Mouse (Mus musculus) R1 (cell line): ENCODE results near the gene Klhl26.
A peak's percentile ranks its signal among the peaks of the same experiment; 100 is the strongest.

ENCODE experiments used
- DNase-seq: peaks from one replicate; pipeline ENCODE4 v3.0.0-alpha.2; 2018; ENCODE audit warnings: low read depth, low spot score

Klhl26 gene

DNA sequence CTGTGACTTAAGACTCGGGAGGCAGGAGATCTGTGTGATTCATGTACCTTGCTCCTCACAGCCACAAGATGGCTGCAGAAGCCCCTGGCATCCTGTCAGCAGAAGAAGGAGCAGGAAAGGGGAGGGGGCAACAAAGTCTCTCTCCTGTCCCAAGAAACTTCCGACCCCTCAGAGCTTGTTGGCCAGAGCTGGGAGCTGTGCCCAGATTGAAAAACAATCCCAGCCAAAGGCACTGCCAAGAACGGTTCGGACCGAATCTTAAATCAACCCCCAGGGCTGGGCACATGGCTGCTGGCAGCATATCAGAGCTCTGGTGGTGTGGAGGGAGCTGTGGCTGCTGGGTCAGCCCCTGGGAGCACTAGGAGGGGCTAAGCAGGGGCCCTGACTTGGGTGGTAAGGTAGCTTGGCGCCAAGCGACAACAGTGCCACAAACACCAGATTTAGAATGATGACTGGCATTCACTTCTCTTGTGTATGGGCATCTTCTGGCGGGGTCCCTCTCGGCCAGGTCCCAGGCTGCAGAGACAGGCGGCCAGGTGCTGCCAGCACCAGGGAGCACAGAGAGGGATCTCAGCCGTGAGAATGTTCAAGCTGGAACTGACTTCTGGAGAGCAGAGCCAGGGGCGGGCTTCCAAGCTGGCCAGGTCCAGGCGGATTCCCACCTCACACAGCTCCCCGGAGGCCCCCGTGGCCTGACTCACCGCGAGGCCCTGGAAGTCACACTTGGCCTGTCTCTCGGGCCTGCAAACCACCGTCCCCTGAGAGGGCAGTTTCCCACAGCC is 28.9 kb downstream of the Klhl26 start:
- DNase-seq: no peak

DNA sequence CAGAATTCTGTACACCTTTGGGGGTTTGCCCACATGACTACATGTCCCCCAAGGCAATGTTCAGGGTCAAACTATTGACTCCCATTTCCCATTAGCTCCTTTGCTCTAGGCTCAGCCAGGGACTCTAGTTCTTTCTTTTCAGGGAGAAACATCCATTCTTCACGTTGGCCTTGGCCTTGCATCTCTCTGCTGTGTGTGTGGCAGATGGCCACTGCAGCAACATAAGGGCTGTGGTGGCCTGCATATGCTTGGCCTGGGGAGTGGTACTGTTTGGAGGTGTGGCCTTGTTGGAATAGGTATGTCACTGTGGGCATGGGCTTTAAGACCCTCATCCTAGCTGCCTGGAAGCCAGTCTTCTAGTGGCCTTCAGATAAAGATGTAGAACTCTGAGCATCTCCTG is 30.8 kb downstream of the Klhl26 start:
- no peak for DNase-seq

DNA sequence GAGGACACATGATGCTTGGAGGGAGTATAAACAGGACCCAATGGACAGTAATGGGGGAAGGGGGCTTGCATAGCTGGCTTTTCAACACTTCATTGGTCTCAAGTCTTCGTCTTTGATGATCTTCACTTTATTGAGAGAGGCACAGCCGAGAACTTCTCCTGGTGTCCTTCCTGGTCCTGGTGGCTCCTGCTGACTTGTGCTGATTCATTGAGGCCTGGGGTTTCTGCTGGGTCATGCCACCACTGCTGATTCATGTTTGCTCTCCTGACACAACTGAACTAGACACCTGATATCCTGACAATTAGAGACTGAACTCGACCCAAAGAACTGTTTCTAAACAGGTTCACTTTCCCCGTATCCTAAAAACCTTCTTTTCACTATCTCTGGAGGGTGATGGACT is 33.4 kb downstream of the Klhl26 start:
- DNase-seq: no peak

DNA sequence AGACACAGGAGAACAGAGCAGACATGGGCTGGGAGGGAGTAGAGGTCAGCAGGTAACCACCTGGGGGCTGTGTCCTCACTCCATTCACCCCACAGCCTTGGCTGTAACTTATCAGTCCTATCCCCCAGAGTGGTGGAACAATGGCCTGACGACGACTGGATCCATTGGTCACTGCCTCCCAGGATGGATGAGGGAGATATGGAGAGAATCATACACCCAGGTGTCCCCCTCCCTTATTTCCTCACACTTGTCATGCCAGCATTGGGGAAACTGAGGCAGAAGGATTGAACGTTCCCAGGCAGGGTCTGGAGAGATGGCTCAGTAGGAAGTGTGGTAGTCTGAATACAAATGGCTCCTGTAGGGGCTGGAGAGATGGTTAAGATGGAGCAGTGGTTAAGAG is 35.2 kb downstream of the Klhl26 start:
- DNase-seq: no peak

DNA sequence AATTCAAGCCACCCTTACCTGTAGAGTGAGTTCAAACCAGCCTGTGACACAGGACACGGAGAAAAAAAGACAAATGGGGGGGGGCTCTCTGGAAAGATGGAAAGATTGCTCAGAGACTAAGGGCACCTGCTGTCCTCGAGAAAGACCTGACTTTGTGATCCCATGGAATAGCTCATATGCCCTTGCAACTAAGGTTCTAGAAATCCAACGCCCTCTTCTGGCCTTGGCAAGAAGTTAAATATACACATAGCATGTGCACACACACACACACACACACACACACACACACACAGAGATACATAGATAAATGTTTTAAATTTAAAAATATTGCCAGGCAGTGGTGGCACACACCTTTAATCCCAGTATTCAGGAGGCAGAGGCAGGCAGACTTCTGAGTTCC is 36.5 kb downstream of the Klhl26 start:
- peak; percentile 65 for DNase-seq

DNA sequence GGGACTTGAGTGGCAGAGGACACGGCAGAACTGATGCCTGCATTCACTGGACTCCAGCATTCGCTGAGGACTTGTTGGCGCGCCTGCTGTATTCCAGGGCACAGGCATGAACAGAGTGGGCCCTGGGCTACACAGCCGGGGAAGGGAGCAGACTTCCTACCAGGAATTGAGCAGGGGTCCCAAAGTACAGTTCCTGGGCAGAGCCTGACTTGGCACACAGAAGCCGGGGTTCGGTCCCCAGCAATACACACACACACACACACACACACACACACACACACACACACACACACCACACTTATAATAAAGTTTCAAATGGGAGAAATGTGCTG is 37.0 kb downstream of the Klhl26 start:
- no peak for DNase-seq

DNA sequence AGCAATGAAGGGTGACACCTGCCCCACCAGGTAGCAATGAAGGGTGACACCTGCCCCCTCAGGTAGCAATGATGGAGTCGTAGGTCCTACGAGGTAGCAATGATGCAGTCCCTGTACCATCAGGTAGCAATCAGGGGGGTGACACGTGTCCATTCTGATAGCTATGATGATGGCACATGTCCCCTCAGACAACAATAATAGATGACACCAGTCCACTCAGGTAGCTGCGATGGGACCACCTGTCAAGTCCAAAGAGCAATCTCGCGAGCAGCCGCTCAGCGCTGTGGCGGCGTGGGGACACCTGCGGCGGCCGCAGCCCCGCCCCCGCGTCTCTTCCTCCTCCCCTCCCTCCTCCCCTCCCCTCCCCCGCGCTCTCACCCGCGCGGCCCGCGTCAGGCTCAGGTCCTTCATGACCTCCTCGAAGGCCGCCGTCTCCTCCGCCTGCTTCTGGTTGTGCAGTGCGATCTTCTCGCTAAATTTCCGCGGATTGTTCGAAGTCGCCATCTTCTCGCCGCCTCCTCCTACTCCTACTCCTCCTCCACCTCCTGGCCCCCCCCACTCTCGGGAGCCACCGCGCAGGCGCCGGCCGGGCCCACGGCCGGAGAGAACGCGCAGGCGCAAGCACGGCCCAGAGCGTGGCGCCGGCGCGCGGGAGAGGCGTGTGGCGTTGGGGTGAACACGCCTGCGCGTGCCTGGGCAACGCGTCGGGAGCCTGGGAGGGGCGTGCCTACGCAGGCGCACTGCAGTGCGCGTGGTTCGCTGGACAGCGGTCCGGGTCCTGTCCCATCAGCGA is 37.5 kb downstream of the Klhl26 start, which contains the start of gene Crtc1:
Gene Crtc1, minus strand, starts transcription at position 525 of the 793 bp plus-strand sequence.
- DNase-seq: peak; percentile 95

DNA sequence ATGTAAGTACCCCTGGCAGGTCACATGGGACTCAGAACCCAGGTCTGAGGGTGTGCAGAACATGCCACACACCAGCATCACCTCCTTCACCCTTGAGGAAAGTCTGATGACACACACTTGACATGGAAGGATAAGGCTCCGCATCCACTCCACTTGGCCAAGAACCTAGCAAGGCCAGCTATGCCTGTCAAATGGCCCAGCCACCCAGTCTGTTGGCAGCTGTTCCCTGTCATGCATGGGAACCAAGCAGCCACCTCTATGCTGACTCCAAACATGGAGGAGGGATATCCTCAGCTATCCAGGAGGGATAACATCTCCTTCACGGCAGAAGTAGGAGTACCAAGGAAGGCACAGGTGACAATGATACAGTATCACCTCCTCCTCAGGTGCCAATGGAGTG is 38.3 kb downstream of the Klhl26 start:
- no peak for DNase-seq

DNA sequence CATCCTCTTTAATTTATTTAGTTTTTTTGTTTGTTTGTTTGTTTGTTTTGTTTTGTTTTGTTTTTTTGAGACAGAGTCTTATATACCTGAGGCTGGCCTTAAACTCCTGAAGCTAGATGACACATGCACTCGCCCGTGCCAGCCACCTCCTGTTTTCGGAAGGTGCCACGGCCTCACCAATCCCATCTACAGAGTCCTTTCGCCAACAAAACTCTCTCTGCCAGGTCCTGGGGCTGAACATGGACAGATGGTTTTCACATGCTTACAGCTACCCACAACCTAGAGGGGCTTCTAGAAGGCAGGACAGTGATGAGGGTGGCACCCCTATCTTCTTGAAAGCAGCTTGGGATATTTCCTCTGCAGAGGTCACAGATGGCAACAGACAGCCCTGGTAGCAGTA is 41.6 kb downstream of the Klhl26 start:
- no peak for DNase-seq

DNA sequence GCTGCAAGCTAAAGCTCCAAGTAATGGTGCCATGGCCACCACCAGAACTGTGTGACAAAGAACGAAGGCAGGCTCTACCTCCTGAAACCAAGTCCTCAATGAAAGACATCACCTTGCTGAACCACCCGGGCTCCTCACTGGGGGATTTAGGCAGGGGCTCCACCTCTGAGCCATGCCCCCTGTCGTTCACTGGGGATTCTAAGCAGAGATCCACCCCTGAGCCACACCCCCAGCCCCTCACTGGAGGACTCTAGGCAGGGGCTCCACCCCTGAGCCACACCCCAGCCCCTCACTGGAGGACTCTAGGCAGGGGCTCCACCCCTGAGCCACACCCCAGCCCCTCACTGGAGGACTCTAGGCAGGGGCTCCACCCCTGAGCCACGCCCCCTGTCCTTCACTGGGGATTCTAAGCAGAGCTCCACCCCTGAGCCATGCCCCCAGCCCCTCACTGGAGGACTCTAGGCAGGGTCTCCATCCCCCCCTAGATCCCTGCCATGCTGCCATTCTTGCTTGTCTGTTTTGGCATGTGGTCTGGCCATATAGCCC is 43.7 kb downstream of the Klhl26 start:
- peak; percentile 83 for DNase-seq

DNA sequence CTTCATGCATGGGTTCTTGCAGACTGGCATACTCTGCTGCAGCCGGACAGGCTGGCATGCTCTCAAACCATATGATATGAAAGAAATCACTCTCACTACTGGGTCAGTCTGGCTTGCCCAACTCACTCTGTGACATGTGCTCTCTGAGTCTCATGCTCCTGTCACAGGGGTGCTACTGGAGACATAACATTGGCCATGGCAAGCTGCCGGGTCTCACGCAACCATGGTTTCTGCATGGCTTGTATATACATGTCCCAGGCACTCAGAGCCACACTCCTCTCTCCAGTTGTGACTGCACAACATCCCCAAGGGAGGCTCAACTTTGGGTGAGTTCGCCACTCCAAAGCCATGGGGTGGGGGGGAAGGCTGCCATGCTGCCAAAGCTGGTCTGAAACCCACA is 45.6 kb downstream of the Klhl26 start:
- no peak for DNase-seq

DNA sequence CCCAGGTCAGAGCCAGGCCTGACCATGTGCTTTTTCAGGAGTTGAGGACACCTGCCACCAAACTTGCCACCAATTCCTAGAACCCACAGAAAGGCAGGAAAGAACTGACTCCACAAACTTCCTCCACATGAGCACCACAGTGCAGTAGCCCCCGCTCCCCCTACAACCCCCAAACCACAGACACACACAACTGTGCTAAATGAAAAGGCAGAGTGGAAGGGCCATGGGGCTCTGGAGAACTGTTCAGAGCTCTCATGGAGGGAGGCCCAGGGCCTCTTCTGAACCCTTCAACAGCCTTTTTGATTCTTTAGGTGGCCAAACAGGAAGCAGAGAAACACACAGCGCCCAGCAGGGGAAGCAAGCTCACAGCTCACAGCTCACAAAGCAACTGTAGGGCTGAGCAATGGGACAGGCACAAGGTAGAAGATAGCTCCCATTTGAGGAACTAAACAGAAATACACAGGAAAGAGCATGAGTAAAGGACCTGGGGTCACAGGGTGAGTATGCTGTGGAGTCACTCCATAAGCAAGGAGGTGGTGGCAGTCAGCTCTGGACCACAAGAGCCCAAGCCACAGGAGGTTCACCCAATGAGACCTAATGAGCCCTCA is 50.4 kb downstream of the Klhl26 start:
- DNase-seq: no peak

DNA sequence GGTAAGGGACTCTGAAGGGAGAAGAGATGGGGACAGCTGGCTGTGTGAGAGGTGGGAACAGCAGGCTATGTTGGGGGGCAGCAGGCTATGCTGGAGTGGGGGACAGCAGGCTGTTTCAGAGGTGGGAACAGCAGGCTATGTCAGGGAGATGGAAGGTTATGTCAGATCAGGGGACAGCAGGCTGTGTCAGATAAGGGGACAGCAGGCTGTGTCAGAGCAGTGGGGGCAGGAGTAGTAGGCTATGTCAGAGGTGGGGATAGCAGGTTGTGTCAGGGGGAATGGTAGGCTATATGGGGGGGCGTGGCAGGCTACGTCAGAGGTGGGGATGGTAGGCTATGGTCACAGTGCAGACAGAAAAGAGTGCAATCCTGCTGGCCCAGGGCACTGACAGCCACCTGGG is 54.0 kb downstream of the Klhl26 start:
- no peak for DNase-seq

DNA sequence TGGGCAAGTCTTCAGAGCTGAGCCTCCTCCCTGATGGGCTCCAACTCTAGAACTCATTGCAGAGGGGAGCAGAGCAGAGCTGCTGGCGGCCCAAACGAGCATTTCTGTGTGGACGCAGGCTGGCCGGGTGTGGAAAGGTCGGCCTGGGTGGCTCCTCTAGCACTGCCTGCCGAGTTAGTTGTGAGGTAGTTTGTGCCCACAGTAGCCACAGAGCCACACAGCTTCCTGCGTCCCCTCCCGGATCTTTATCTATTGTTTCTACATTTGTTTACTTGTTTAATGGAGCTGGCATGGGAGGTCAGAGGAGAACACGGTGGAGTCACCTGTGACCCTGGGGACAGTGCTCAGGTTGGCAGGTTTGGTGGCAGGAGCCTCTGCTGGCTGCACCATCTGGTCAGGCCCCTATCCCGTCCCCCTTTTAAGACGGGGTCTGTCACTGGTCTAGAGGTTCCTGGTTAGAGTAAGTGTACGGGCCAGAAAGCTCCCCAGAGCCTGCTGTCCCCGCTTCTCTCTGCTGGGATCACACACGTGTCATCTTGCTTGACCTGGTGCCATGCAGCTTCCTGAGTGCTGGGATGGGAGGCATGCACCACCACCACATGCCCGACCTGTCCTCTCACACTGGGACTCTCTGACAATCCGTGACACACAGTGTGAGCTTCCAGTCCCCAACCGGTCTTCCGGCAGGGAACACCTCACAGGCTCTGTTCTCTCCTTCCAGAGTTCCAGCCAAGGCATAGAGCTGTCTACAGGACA is 55.2 kb downstream of the Klhl26 start:
- DNase-seq: no peak

DNA sequence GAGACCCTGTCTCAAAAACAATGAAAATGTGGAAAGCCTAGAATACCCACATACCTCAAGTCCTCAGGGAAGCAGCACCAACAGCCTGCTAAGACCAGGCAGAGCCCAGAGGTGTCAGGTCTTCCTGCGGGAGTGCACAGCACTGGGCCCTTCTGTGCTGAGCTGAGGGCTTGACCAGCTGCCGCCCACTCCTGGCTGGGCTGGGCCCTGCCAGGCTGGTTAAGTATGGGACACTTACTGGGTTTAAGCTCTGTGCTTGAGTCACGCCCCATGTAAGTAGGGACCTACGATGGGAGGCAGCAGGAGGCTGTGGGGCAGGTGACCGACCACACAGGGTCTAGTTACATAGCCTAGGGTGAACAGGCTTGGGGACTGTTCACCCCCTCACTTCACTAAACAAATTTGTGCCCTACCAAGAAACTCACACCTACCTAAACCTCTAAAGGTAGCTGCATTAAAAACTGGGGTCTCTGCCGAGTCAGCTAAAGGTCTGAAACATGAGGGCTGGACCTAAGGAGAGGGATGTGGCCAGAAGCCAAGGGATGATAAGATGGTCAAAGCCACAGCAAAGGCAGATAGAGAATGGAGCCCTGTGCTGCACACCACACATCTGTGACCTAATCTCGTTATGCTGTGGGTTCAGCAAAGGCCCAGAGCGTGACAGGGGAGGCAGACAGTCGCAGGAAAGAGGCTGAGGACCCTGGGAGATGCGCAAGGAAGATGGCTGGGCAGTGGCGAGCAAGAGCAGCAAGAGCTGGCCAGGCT is 56.7 kb downstream of the Klhl26 start:
- no peak for DNase-seq

DNA sequence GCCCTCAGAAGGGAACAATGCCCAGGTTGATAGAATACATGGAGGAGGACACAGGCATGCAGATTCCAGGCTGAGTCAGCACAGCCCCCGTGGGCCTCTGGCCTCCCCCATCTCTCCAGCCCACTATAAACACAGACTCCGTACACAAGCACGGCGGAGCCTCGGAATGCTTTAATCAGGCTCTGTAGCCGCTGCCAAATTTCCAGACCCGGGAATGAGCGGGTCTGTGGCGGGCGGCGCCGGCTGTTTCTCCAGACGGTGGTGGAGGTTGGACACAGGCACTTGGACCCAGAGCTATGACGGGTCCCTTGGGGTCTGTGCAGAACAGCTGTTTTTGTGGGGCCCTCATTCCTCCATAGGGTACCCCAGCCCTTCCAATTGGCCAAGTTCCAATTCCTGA is 57.8 kb downstream of the Klhl26 start:
- DNase-seq: no peak

DNA sequence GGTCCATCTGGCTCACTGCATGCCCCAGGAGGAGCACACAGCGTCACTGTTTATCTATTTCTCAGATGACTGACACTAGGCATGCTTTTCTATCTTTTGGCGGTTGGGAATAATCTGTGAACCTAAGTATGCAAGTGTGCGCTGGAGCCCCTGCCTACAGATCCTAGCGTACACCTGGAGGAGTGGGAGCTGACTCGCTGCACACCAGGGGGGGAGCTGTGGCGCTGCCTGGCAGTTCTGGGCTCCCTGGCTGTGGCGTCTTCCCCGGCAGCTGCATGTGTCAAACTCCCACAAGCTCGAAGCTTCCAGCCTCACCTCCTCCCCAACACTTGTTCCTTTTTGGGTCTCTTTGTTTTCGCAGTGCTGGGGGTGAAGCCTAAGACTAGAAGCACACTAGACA is 58.9 kb downstream of the Klhl26 start:
- no peak for DNase-seq

DNA sequence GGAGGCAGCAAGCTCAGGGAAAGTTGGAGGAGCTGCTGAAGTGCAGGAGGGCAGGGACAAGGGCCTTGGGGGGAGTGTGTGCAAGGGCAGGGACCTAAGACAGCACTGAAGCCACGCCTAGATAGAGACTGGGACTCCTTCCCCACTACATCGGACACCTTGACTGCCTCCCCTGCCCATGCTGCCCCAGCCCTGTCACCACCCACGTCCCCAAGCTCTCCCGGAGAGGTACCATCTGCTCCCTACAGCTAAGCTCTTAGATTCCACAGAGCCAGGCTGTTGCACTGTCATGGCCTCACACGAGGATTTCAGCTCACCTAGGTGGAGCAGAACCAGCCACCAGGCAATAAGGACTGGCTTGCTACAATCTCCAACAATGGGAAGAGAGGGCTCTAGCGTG is 59.8 kb downstream of the Klhl26 start:
- no peak for DNase-seq

DNA sequence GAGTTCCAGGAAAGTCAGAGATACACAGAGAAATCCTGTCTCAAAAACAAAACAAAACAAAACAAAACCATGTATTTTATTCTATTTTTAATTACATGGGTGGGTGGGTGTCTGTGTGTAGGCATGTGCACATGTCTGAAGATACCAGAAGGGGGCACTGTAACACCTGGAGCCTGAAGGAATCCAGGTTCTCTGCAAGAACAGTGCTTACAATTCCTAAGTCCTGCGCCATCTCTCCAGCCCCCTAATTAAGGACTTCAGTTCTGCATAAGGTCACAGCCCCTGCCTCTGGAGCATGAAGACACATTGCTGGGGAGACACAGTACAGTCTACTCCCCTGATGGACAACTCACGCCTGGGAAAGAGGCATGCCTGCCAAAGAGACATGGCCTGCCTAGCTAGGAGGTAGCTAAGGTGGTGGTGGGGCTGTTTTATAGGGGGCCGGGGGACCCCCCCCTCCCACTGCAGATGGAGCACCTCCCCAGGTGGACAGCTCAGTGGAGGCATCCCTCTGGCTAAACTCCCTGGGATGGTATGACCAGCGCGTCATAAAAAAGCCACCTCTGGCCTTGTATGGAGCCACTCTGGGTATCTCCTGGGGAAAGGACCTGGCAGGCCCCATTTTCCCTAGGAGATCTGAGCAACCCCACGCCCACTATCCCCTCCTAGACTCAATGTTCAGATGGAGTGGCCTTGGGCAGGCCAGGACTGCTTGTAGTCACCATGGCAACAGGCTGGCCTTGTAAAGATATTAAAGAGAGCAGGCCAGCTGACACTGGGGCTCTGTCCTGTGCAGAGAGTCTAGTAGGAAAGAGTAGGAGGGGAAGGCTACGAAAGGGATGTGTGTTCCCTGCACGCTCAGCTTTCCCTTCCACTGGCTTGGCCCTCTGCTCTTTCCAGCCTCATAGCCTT is 61.0 kb downstream of the Klhl26 start:
- DNase-seq: peak; percentile 77
